Mouse (Mus musculus) brain, embryonic 14.5 days (tissue): ENCODE measurements around the gene Lactb.

ENCODE experiments used
- CTCF ChIP-seq: fragments of 200-500 bp; IDR thresholded peaks from 2 replicates; pipeline ENCODE4 v1.5.1; 2012; ENCODE audit warnings: inconsistent platforms, mild to moderate bottlenecking, moderate library complexity, borderline replicate concordance; ENCODE audit not compliant: insufficient read depth, insufficient read length; ENCODE audit errors: extremely low read depth
- POLR2A ChIP-seq: fragments of 200-500 bp; IDR thresholded peaks from 2 replicates; pipeline ENCODE4 v1.6.1; 2012; ENCODE audit warnings: mild to moderate bottlenecking, inconsistent platforms, borderline replicate concordance; ENCODE audit not compliant: poor library complexity, insufficient read depth, insufficient read length, severe bottlenecking; ENCODE audit errors: extremely low read depth

- no peak for TF ChIP-seq CTCF
- no peak for TF ChIP-seq POLR2A
These were observed 4.2 kb downstream of the Lactb start for GRCm38 (mm10) chr9:66971116-66971515.
